Mouse (Mus musculus): ENCODE measurements at regions not wholly inside any gene's neighbourhood (a gene's known extent, or its start where the extent isn't known, plus 50 kb on each side); places are given as distances from the start of the nearest gene placed in this dataset.

DNA sequence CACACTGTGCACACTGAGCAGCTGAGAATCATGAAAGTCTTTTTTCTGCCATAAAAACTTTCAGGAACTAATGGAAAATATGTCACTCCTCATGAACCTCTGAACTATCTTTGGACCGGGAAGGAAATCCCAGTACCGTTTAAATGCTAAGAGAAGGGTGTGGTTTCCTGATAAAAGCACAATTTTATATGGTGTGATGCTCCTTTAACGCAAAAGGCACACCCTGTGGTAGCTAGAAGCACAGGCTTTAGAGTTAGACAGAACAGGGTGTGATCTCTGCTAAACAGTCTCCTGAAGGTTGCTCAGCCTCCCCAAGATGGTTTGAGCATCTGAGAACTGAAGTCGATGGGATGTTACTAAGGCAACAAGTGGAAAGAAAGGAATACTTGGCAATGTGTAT lies 58.6 kb upstream of the Cep85l start:
- no peak for TF ChIP-seq POLR2A (IDR thresholded peaks at IDR 0.05; ENCODE audit: insufficient read length, low read depth)
- TF ChIP-seq CEBPB (IDR thresholded peaks at IDR 0.05; ENCODE audit: insufficient read depth, poor library complexity, severe bottlenecking): no peak
- no peak for TF ChIP-seq POLR2AphosphoS2 (IDR thresholded peaks at IDR 0.05; ENCODE audit: insufficient read length, low read depth)
- TF ChIP-seq E2F4 (IDR thresholded peaks at IDR 0.05; ENCODE audit: insufficient read depth): no peak
- TF ChIP-seq USF1 (IDR thresholded peaks at IDR 0.05; ENCODE audit: low read depth): no peak

Data from myocyte (in vitro differentiated cells).